Mouse (Mus musculus) skeletal muscle tissue, adult 2 months (tissue): Measurements from ENCODE around the gene Tm6sf2.

Experiments used
- DNase-seq: peaks from one replicate; pipeline ENCODE4 v3.0.0-alpha.2; 2012; ENCODE audit warnings: low read depth, low spot score

Gene Tm6sf2

GRCm38 (mm10) chr8:70089296-70089960 lies 16.7 kb downstream of the Tm6sf2 start:
- DNase-seq, result no peak

- DNase-seq, result no peak
Measured at GRCm38 (mm10) chr8:70092786-70093185, 20.1 kb downstream of the Tm6sf2 start.

GRCm38 (mm10) chr8:70099276-70099675 lies 26.6 kb downstream of the Tm6sf2 start:
- no peak for DNase-seq

- no peak for DNase-seq
Measured at GRCm38 (mm10) chr8:70100241-70100640, 27.5 kb downstream of the Tm6sf2 start.

GRCm38 (mm10) chr8:70104506-70104905 lies 31.8 kb downstream of the Tm6sf2 start:
- peak; percentile 19 for DNase-seq

- DNase-seq, result no peak
Measured at GRCm38 (mm10) chr8:70104922-70105321, 32.2 kb downstream of the Tm6sf2 start.

GRCm38 (mm10) chr8:70110451-70110850 lies 37.7 kb downstream of the Tm6sf2 start:
- DNase-seq, result no peak

GRCm38 (mm10) chr8:70111192-70111795 lies 38.6 kb downstream of the Tm6sf2 start:
- no peak for DNase-seq

GRCm38 (mm10) chr8:70112401-70113016 lies 39.8 kb downstream of the Tm6sf2 start:
- DNase-seq, result no peak

GRCm38 (mm10) chr8:70114488-70114887 lies 41.8 kb downstream of the Tm6sf2 start:
- no peak for DNase-seq

- DNase-seq, result no peak
Measured at GRCm38 (mm10) chr8:70114892-70115291, 42.2 kb downstream of the Tm6sf2 start.

- no peak for DNase-seq
Measured at GRCm38 (mm10) chr8:70117611-70118010, 44.9 kb downstream of the Tm6sf2 start.

- no peak for DNase-seq
Measured at GRCm38 (mm10) chr8:70118726-70119700, 46.3 kb downstream of the Tm6sf2 start.

GRCm38 (mm10) chr8:70120667-70121066 lies 47.9 kb downstream of the Tm6sf2 start, which contains the start of gene Ncan:
Gene Ncan (minus strand): TSS chr8:70120873.
- no peak for DNase-seq

GRCm38 (mm10) chr8:70122863-70123262 lies 50.1 kb downstream of the Tm6sf2 start:
- DNase-seq, result no peak

- no peak for DNase-seq
Measured at GRCm38 (mm10) chr8:70124992-70125391, 52.3 kb downstream of the Tm6sf2 start.

GRCm38 (mm10) chr8:70128435-70128834 lies 55.7 kb downstream of the Tm6sf2 start:
- DNase-seq, result peak; percentile 67

- peak; percentile 32 for DNase-seq
Measured at GRCm38 (mm10) chr8:70129309-70129952, 56.7 kb downstream of the Tm6sf2 start.
